Mouse (Mus musculus) B cell, adult 2 months (primary cell): ENCODE results near the gene Arhgap1.
"Not testable (repeated sequence)": the region's sequence is repeated elsewhere in the genome, so short reads cannot be mapped to it uniquely, and the experiment has no call there.

ENCODE experiments used
- DNase-seq, 2 experiments: peaks; one replicate each; pipeline ENCODE4 v3.0.0; 2022

Gene Arhgap1

DNA sequence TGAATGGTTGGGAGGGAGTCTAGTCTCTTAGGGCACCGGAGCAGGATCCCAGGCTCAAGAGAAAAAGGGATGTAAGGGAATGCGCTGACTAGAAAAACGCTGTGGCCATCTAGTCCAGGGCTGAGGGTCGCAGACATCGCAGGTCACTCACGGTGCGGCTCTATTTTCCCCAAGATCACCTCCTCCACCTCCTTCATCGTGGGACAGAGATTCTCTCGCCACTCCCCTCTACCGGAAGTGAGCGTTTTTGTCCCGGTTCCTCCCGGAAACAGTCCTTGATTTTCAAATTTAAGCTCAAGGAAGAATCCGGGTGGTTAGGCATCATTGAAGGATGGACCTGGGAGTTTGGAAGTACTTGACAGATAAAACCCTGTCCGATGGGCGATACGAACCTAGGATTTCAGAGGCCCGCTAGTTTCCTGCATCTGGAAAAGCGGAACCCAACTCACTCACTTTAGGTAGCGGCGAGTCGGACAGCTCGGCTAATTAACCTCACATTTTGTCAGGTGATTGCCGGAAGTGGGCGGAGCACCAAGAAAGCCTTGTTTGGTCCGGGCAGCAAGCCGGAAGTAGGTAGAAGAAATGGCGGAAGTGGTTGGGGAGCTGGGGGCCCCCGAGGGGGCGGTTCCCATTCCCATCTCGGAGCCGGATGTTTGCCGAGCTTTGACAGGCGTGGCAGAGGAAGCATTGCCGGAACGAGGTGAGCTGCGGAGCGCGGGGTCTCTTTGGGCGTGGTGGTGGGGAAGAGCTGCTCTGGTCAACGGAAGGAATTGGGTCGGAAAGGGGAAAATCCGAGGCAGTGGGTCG, at the start of gene Arhgap1, which contains the start of gene Zfp408:
Gene Arhgap1, plus strand, starts transcription at position 308 of the 807 bp plus-strand sequence.
Gene Zfp408, minus strand, starts transcription at position 239 of the 807 bp plus-strand sequence.
- peak; percentile 95 to 96 for DNase-seq

- no peak for DNase-seq
These were observed 49.2 kb upstream of the Arhgap1 start for GRCm38 (mm10) chr2:91600475-91600874.

DNA sequence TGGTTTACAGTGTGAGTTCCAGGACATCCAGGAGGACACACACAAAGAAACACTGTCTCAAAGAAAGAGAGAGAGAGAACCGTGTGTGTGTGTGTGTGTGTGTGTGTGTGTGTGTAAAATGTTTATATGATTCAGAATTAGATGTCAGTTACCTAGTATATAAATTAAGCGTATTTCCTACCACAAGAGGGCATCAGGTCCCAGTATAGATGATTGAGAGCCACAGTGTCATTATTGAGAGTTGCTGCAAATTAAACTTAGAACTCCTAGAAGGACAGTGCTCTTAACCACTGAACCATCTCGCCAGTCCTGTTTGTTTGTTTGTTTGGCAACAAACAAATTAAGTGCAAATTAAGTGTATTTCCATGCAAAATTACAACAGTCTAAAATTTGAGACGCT, 47.3 kb upstream of the Arhgap1 start:
- DNase-seq: no peak

DNA sequence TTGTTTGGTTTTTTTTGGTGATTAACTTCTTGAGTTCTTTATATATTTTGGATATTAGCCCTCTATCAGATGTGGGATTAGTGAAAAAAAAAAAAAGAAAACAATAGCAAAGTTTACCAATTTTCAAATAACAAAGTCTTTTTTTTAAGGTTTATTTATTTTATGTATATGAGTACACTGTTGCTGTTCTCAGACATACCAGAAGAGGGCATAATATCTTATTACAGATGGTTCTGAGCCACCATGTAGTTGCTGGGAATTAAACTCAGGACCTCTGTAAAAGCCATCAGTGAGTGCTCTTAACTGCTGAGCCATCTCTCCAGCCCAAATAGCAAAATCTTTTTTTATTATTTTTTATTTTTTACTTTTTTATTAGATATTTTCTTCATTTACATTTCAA, 40.3 kb upstream of the Arhgap1 start:
- not testable (repeated sequence) for DNase-seq

DNA sequence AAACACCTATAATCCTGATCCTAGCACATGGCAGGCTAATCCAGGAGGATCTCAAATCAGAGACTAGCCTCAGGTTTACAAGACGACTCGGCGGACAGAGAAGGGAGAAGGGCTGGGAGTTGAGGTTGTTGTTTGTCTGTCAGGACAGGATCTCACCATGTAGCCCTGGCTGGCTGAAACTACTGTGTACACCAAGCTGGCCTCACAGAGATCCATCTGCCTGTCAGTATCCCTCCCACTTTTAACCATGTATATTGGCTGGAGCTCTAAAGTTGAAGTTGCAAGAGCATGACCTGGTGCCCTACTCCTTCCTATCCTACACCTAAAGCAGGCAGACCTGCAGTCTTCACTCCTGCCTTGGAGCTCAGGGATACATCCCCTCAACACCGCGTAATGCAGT, 27.3 kb upstream of the Arhgap1 start:
- no peak for DNase-seq

GRCm38 (mm10) chr2:91623366-91623765, 26.3 kb upstream of the Arhgap1 start:
- DNase-seq: not testable (repeated sequence)

DNA sequence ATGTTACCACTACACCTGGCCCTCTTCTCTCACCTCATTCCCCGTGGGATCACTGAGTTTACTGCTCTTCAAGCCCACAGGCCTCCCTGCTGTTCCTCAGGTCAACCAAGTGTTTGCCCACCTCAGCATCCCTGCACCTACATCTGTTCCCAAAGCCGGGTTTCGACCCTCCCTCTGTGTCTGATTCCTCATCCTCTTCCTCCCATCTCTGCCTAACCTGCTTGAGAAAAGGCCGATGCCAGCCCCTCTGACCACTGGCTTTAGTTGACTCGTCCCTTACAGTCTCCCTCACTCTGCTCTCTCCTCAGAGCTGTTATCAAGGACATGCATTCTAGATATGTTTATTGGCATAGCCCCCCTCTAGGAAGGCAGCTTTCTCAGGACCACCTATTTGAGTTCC, 22.2 kb upstream of the Arhgap1 start:
- DNase-seq: no peak

DNA sequence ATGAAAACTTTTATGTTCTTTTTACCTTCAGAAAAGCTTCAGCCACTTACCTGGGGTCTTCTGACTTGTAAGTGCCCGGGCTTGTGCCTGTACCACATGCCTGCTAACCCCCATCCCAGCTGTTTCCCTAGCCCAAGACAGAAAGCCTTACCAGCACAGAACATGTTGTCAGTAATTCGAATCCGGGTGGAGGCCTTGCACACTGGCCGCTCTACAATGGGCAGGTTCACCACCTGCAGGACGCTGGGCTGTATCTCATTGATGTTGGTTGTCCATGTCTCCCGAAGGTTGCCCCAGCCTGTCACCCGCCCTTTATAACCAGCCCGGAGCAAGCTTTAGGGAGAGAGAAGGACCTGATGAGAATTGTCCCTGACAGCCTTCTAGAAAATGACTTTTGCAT, 21.5 kb upstream of the Arhgap1 start:
- DNase-seq: no peak

DNA sequence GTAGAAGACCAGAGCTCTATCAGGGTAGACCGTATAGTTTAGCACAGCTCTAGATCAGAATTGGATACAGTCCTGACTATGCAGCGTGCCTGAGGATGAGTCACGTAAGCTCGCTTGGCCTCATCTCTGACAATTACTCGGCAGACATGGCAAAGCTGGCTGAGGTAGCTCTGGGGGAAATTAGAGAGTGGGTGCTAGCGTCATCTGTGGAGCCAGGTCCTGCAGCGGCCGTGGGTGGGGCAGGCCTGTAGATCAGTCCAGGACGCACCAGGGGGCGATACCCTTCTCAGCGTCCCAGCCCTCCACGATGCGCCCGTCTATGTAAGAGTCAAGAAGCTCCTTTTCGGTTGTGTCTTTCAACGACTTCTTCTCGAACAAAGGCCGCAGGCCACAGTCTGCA, 20.0 kb upstream of the Arhgap1 start:
- no peak for DNase-seq

GRCm38 (mm10) chr2:91630384-91630783, 19.3 kb upstream of the Arhgap1 start:
- DNase-seq: no peak

- DNase-seq: no peak
These were observed 17.8 kb upstream of the Arhgap1 start for GRCm38 (mm10) chr2:91631826-91632225.

- DNase-seq: no peak
These were observed 17.3 kb upstream of the Arhgap1 start for GRCm38 (mm10) chr2:91632316-91632715.

GRCm38 (mm10) chr2:91633334-91633977, 16.2 kb upstream of the Arhgap1 start:
- no peak for DNase-seq

GRCm38 (mm10) chr2:91634841-91635240, 14.8 kb upstream of the Arhgap1 start:
- no peak for DNase-seq

DNA sequence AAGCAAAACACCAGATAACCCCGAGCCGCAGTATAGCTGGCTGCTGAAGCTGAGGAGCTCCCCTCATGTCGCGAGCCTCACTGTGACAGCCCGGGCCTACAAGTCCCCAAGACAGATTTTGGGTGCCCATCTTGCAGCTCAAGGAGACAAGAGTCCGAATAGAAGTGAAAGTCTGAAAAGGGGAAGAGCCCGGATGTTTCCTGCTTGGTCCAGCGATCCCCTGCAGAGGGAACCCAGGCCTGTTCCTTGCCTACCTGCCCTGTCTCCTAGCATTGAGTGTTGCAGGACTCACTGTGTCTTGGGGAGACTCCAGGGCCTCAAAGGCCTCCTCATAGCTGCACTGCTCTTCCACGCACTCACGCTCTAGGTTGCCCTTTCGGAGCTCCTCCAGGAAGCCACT, 14.2 kb upstream of the Arhgap1 start:
- peak in 1 of 2 experiments; percentile 21 for DNase-seq

DNA sequence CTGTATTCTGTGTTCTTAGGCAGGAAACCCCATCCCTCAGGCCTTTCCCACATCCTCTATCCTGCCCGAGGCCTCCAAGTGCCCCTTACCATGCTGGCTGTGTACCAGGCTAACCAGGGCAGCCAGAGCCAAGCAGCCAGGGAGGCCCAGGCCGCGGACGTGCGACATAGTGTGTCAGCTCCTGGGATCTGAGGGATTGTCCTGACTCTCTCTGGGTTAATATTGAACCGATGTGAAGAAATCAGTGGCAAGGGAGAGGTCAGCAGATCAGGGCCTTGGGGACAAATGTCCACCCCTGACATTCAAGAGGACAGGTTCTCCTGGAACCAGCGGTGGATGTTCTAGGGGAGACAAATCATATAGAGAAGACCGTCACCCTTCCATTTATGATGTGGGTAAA, 13.4 kb upstream of the Arhgap1 start, which contains the start of gene F2:
Gene F2, minus strand, starts transcription at position 186 of the 400 bp plus-strand sequence.
- no peak for DNase-seq

DNA sequence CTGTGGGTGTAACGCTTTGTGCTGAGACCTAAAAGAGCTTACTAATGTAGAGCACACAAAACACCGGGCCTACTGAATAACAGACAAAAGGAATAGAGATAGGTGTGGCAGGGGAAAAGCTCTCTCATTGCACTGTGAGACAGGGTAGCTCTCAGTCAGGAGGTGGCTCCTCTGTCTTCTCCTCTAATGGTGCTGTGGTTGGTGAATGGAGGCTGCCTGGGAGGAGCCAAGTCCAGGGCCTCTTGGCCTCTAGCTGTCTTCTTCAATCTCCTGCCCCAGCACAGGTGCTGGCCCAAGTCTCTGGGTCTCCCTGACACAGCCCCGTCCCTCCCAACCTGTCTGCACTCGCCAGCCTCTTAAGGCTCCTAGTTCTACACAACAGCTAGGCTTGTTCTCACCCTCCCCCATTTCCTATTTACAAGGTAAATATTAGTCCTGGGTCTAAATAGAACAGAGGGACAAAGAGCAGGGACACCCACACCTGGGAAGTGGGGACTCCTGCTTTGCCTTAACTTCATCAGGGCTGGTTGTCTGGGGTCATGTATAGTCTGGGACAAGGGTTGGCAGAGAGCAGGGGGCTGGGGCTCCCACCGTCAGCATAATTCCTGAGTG, 12.8 kb upstream of the Arhgap1 start:
- DNase-seq: no peak

- DNase-seq: no peak
These were observed 10.7 kb upstream of the Arhgap1 start for GRCm38 (mm10) chr2:91638931-91639330.

DNA sequence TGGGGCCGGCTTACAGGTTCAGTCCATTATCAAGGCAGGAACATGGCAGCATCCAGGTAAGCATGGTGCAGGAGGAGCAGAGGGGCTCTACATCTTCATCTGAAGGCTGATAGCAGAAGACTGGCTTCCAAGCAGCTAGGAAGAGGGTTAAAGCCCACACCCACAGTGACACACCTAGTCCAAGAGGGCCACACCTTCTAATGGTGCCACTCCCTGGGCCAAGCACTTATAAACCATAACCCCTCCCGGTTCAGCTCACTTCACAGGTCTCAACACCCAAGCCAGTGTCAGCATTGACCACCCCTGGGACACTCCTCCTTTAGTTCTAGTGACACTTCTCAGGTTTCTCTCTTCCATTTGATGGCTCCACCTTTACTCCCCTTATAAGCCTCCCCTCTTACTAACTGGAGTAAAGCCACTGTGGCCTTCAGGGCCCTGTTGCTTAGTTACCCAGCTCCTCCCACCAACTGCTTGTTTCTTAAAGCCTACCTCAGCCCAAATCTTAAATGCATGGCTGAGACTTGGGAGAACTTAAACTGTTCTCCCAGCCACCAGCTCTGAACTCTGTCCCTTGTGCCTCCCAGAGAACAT, 6.7 kb upstream of the Arhgap1 start:
- DNase-seq: no peak

GRCm38 (mm10) chr2:91644021-91644420, 5.6 kb upstream of the Arhgap1 start:
- no peak for DNase-seq

DNA sequence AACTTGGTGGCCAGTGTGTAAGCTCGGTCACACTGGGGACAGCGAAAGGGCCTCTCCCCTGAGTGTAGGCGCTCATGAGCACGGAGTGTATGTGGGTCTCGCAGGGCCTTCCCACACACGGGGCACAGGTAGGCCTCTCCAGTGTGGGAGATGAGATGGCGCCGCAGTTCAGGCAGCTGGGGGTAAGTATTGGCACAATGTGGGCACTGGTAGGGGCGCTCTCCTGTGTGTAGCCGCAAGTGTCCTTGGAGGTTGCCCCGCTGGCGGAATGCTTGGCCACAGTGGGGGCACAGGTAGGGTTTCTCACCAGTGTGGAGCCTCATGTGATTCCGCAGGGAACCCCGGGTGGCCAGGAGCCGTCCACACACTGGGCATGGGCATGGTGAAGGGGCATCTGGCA, 4.3 kb upstream of the Arhgap1 start:
- DNase-seq: no peak

- DNase-seq: no peak
These were observed 3.8 kb upstream of the Arhgap1 start for GRCm38 (mm10) chr2:91645811-91646210.

DNA sequence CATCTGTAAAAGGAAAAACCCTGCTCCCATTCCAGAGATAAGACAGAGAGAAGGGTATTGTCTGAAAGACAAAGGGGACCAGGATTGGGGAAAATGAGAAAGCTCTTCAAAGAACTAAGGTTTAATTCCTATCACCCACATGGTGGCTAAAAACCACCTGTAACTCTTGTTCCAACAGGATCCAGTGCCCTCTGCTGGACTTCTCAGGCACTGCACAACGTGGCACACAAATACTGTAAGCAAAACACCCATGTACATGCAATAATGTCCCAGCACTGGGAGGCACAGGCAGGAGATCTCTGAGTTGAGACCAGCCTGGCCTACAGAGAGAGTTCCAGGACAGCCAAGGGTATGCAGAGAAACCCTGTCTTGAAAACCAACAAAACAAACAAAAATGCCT, 2.9 kb upstream of the Arhgap1 start:
- peak; percentile 79 to 81 for DNase-seq
